Mouse (Mus musculus) CD8-positive naive resting alpha-beta T cell, adult 57 days (primary cell): ENCODE results near the gene Map3k13. TPM values are rescaled to one million over a fixed set of nuclear protein-coding genes. Genes with fewer than 3 reads are reported as not detected.

ENCODE experiments used
- total RNA-seq: library from RNA; stranded (reverse); gene quantifications from one replicate; pipeline ENCODE4 v1.2.4, GENCODE M21; 2023

The Map3k13 gene
- total RNA-seq, result 0.70 TPM

DNA sequence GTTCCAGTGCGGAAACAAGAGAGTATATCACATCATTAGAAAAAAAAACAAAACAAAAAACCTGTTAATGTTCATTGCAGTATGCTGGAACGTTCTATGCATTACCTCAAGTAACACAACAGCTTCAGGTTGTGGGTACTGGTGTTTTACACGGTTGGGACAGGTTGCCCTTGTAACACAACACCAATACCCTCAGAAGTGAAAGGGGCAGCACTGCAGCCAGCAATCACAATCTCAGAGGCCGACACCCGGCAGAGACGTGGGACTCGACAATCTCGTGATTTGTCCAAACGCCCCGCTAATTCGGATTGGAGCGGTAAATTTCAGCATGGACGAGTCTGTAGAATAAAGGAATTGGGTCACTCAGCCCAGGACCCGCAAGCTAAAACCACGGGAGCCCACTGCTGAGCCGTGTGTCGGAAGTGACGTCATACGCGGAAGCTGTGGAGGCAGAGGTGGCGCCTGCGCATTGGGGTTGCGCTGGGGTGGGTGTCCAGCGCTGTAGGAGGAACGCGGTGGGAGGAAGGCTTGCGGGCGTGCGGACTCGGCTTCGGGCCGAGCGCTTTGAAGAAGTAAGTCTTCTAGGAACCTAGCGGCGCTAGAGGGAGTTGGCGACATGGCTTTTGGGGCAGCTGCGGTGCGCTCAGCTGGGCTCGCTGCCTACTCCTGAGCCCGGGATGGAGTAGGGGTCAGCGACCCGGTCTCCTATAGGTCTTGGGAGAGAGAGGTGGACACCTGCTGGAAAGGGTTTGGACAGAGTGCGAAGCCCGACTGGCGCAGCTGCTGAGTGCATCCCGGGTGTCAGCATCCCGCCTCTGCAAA is at the start of gene Map3k13:
Gene Map3k13, plus strand, starts transcription at position 472 of the 822 bp plus-strand sequence.

DNA sequence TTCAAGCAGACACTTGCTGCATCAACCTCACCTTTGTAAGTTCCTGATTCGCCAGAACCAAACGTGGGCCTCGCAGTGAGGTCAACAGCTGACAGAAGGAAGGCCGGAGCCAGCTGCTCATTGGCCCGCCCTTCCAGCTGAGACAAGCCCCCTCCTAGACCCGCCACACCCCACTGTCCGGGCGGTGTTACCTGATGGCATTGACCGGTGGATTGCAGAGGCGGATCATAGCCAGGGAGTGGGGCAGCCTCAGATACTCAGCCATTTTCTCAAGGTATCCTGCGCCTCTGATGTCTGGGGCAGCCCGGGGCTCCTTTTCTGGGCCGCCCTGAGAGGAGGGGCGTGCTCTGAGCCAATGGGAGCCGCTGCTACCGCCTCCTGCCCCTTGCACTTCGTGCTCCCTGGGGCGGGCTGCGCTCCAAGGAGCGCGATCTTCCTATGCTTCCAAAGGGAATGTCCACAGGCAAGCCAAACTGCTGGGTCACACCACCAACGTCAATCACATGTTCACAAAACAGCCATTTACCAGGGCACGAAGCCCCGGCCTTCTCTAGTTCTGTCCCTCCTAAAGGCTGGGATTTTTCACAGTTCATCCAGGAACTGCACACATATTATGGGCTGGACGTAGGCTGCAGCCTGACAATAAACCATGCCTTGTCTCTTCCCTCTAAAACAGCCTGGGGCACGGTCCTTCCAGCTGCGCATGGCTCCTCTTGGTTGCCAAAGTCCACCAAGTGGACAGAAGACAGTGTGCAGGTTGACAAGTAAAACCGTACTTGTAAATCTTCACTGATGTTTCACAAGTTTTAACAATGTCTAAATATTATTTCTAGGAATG is 6.4 kb upstream of the Map3k13 start, which contains the start of gene Ehhadh:
Gene Ehhadh, minus strand, starts transcription at position 292 of the 838 bp plus-strand sequence.

DNA sequence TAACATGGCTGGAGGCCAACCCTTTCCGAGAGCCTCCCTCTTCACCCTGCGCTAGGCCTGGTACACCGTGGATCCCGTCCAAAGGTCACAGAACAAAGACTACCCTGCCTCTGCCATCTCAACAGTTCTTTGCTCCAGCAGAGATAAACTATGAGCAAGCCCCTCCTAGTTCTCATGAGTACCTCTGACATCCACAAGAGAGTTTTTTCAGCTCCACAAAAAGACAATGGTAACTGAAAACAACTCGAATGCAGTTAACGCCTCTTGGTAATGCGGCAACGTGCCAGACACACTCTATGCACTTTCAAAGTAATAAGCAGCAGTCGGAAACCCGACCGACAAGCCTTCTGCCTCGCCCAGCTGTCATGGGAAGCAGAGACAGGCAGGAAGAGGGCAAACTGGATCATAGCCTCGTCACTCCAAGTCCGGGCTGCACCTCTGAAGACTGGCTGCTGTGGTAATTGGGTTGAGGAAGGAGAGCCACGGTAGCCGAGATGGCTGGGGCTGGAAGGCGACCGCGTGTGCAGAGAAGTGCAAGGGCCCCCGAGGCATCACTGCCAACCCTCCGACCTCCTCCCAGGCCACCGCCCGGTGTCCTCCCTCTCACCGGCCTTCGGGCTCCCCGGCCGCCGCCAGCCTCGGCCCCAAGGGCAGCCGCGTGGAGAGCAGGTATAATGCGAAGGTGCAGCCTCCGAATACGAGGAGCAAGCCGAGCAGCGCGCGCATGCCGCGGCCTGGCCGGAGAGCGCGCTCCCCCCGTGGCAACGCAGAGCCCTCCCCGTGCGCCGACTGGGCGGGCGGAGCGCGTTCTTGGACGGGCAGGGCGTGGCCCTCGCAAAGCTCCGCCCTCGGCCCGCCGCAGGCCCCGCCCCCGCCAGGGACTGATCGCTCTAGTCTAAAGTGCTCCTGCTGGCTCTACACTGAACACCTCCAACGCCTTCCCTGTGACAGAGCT is 152.9 kb downstream of the Map3k13 start, which contains the start of gene Tmem41a:
Gene Tmem41a, minus strand, starts transcription at position 792 of the 955 bp plus-strand sequence.

Other genes starting within 250 kb of the Map3k13 start
- 7.6 TPM for gene 2510009E07Rik, start 99.7 kb upstream of the Map3k13 start, total RNA-seq
- gene Ehhadh, start 6.5 kb upstream of the Map3k13 start, total RNA-seq, result 4.1 TPM
- 9.2 TPM for gene Tmem41a, start 153.2 kb downstream of the Map3k13 start, total RNA-seq
- 1.5 TPM for gene Liph, start 201.3 kb downstream of the Map3k13 start, total RNA-seq
- gene Senp2, start 215.1 kb downstream of the Map3k13 start, total RNA-seq, result 107 TPM